Mouse (Mus musculus) forebrain, postnatal 0 days (tissue): ENCODE results near the gene D10Wsu102e. TPM values are rescaled to one million over a fixed set of nuclear protein-coding genes. Genes with fewer than 3 reads are reported as not detected.
"Not testable (repeated sequence)": the region's sequence is repeated elsewhere in the genome, so short reads cannot be mapped to it uniquely, and the experiment has no call there.

Experiments
- ATAC-seq: fragments of 200-750 bp; cut with Nextera tagmentation; 2 replicates; pipeline ENCODE4 v1.8.0; 2017; ENCODE audit warnings: mild to moderate bottlenecking, moderate library complexity
- DNase-seq: peaks from one replicate; pipeline ENCODE4 v3.0.0-alpha.2; 2015
- H3K27ac ChIP-seq: fragments of 300-500 bp; sonication (generic); 2 replicates; pipeline ENCODE4 v1.5.1; 2014; ENCODE audit warnings: low read depth, mild to moderate bottlenecking, antibody characterized with exemption, low read length, moderate library complexity, mixed read lengths
- H3K27me3 ChIP-seq: fragments of 300-500 bp; sonication (generic); 2 replicates; pipeline ENCODE4 v1.6.1; 2014; ENCODE audit warnings: mild to moderate bottlenecking, low read length, mixed read lengths; ENCODE audit not compliant: insufficient read depth
- H3K36me3 ChIP-seq: fragments of 300-500 bp; sonication (generic); 2 replicates; pipeline ENCODE4 v1.6.1; 2014; ENCODE audit warnings: mild to moderate bottlenecking, moderate library complexity; ENCODE audit not compliant: insufficient read depth
- H3K4me1 ChIP-seq: fragments of 300-500 bp; sonication (generic); 2 replicates; pipeline ENCODE4 v1.6.1; 2014; ENCODE audit warnings: antibody characterized with exemption; ENCODE audit not compliant: insufficient read depth
- H3K4me2 ChIP-seq: fragments of 300-500 bp; sonication (generic); 2 replicates; pipeline ENCODE4 v1.6.1; 2014; ENCODE audit warnings: low read depth, mild to moderate bottlenecking, moderate library complexity
- H3K4me3 ChIP-seq: fragments of 300-500 bp; sonication (generic); 2 replicates; pipeline ENCODE4 v1.5.1; 2014; ENCODE audit warnings: low read depth, low read length, mixed read lengths
- H3K9ac ChIP-seq: fragments of 300-500 bp; sonication (generic); 2 replicates; pipeline ENCODE4 v1.6.1; 2014; ENCODE audit warnings: mild to moderate bottlenecking
- H3K9me3 ChIP-seq: fragments of 300-500 bp; sonication (generic); 2 replicates; pipeline ENCODE4 v1.6.1; 2016; ENCODE audit warnings: low read length
- CTCF ChIP-seq: sonication (generic); IDR thresholded peaks from 2 replicates; pipeline ENCODE4 v1.5.1; 2016; ENCODE audit warnings: antibody characterized with exemption, control low read depth, low read depth
- WGBS: fragments of 180-500 bp; shearing (Covaris S2); extraction: QIAGEN DNeasy Blood & Tissue Kit; methylation state at CpG from one replicate; pipeline ENCODE4 v1.1.7; 2014; 5-methylcytosine and 5-hydroxymethylcytosine counted together
- polyA plus RNA-seq: library from polyadenylated mRNA; unstranded; fragments of >200 nt; fragmentation: Nextera tagmentation; extraction: Ambion mirVana; gene quantifications from 2 replicates; pipeline ENCODE4 v1.2.1, GENCODE M21; 2015
- total RNA-seq: library from RNA; depleted of rRNA; stranded (reverse); fragments of >200 nt; gene quantifications from 2 replicates; pipeline ENCODE4 v1.2.3, GENCODE M21; 2014

Gene D10Wsu102e
- total and polyA plus RNA-seq, 2 experiments from 2014 or later: 0.61 to 2.3 TPM

DNA sequence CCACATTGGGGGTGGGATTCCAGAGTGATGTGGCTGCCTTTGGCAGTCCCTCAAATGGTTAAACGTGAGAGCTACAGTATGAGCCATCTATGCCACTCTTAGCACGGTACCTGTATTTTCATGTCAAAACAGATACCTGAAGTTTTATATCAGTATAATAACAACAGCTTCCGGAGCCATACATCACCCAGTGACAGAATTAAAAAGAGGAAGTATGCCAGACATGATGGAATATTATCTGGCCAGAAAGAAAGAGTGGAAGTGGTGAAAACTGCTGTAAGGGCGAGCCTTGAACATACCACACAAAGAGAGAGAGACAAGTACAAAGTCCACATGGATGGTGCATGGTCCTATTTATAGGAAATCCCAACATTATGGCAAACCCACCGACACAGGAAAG lies 151.3 kb downstream of the D10Wsu102e start:
- Histone ChIP-seq H3K4me2 (no peak overlapping the region), H3K27me3 (no peaks in the 10 kb centered on the region), H3K9ac (no peak overlapping the region), H3K4me3 (no peak overlapping the region), H3K9me3 (no peaks in the 10 kb centered on the region), H3K4me1 (no peaks in the 10 kb centered on the region), H3K27ac (no peak overlapping the region), H3K36me3 (peaks cover 54% of the 10 kb centered on the region)
- no peak for TF ChIP-seq CTCF
- ATAC-seq (no peak), DNase-seq (no peak)
- WGBS: 84% methylated on average over 5 of the region's 5 CpGs

DNA sequence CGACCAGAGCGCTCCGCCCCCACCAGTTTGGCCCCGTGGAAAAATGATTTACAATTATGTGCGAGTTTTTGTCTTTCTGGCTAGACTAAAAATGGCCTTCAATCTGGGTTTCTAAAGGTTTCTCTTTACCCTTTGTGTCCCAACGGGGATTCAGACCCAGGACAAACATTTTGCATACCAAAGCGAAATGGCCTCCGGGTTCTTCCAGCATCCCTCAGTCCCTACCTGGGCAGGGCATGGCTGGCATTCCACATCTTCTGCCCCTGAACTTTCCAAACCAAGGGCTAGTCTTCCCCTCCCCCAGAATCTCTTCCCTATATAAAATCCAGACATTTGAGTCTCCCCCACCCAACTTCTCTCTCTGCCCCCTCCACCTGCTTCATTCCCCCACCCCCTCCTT lies 153.7 kb downstream of the D10Wsu102e start:
- H3K27ac ChIP-seq: no peak overlapping the region
- H3K27me3 ChIP-seq: no peaks in the 10 kb centered on the region
- no peak for DNase-seq
- H3K9me3 ChIP-seq: no peaks in the 10 kb centered on the region
- H3K9ac ChIP-seq: no peak overlapping the region
- WGBS: 87% methylated on average over 8 of the region's 8 CpGs
- H3K4me1 ChIP-seq: no peaks in the 10 kb centered on the region
- ATAC-seq: no peak
- no peak overlapping the region for H3K4me2 ChIP-seq
- no peak overlapping the region for H3K4me3 ChIP-seq
- TF ChIP-seq CTCF: no peak
- peaks cover 60% of the 10 kb centered on the region for H3K36me3 ChIP-seq

DNA sequence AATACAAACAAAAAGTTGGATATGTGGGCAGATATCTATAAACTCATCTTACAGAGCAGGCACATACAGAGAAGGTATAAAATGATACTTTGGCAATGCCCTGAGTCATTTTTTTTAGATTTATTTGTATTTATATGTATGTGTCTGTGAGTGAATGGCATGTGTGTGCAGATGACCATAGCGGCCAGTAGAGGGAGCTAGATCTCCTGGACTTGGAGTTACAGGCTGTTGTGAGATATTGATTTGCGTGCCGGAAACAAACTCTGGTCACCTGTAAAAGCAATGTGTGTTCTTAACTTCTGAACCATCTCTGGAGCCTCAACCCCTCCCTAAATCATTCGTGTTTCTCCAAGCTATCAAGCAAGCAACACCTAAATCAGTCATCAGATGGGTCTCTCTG lies 161.0 kb downstream of the D10Wsu102e start:
- DNase-seq (no peak), ATAC-seq (no peak)
- Histone ChIP-seq H3K27me3 (no peaks in the 10 kb centered on the region), H3K4me2 (no peak overlapping the region), H3K27ac (no peak overlapping the region), H3K9ac (no peak overlapping the region), H3K9me3 (no peaks in the 10 kb centered on the region), H3K4me3 (no peak overlapping the region), H3K36me3 (peaks cover 61% of the 10 kb centered on the region), H3K4me1 (no peaks in the 10 kb centered on the region)
- 84% methylated on average over 4 of the region's 4 CpGs for WGBS
- peak; percentile 37 for TF ChIP-seq CTCF

- H3K9me3 ChIP-seq, H3K4me3 ChIP-seq, H3K27ac ChIP-seq, H3K4me1 ChIP-seq, H3K27me3 ChIP-seq, H3K9ac ChIP-seq, DNase-seq, ATAC-seq, H3K4me2 ChIP-seq: not testable (repeated sequence)
- peaks cover 50% of the 10 kb centered on the region for H3K36me3 ChIP-seq
Measured at GRCm38 (mm10) chr10:83524238-83524637, 164.2 kb downstream of the D10Wsu102e start.

- H3K4me3 ChIP-seq: no peak overlapping the region
- WGBS: 89% methylated on average over 6 of the region's 6 CpGs
- H3K36me3 ChIP-seq: peaks cover 18% of the 10 kb centered on the region
- no peaks in the 10 kb centered on the region for H3K9me3 ChIP-seq
- peaks cover 12% of the 10 kb centered on the region for H3K4me1 ChIP-seq
- no peak for TF ChIP-seq CTCF
- ATAC-seq (no peak), DNase-seq (no peak)
- no peak overlapping the region for H3K9ac ChIP-seq
- H3K27ac ChIP-seq: no peak overlapping the region
- H3K27me3 ChIP-seq: no peaks in the 10 kb centered on the region
- H3K4me2 ChIP-seq: no peak overlapping the region
Measured at GRCm38 (mm10) chr10:83530384-83530967, 170.5 kb downstream of the D10Wsu102e start.

- H3K9me3 ChIP-seq: no peaks in the 10 kb centered on the region
Measured at GRCm38 (mm10) chr10:83533258-83533909, 173.4 kb downstream of the D10Wsu102e start.

GRCm38 (mm10) chr10:83533910-83534283 lies 173.9 kb downstream of the D10Wsu102e start, which contains the start of gene Aldh1l2:
Gene Aldh1l2, minus strand, starts transcription at chr10:83534140.
- H3K4me1 ChIP-seq: peaks cover 12% of the 10 kb centered on the region
- H3K36me3 ChIP-seq: no peaks in the 10 kb centered on the region
- peak within 1 kb of the TSS; percentile 89 for H3K9ac ChIP-seq
- H3K27ac ChIP-seq: peak within 1 kb of the TSS; percentile 88
- H3K27me3 ChIP-seq: no peaks in the 10 kb centered on the region
- H3K9me3 ChIP-seq: no peaks in the 10 kb centered on the region
- H3K4me3 ChIP-seq: peak within 1 kb of the TSS; percentile 67
- WGBS: under 1% methylated on average over 21 of the region's 21 CpGs
- TF ChIP-seq CTCF: no peak
- H3K4me2 ChIP-seq: peak within 1 kb of the TSS; percentile 78
- DNase-seq (no peak), ATAC-seq (peak; percentile 89)

More at GRCm38 (mm10) chr10:83533258-83533909, 173.4 kb downstream of the D10Wsu102e start:
- Histone ChIP-seq H3K9ac (peak overlapping the region; percentile 89), H3K27me3 (no peaks in the 10 kb centered on the region), H3K4me3 (peak overlapping the region; percentile 67), H3K4me1 (peaks cover 12% of the 10 kb centered on the region), H3K36me3 (no peaks in the 10 kb centered on the region), H3K4me2 (peak overlapping the region; percentile 78), H3K27ac (peak overlapping the region; percentile 88)
- ATAC-seq (peak; percentile 73), DNase-seq (peak; percentile 78)
- TF ChIP-seq CTCF: no peak
- 2% methylated on average over 27 of the region's 27 CpGs for WGBS
